Mouse (Mus musculus): ENCODE data around the gene Pthlh. TPM values are rescaled to one million over a fixed set of nuclear protein-coding genes. Genes with fewer than 3 reads are reported as not detected.
A peak's percentile ranks its signal among the peaks of the same experiment; 100 is the strongest.

Gene Pthlh
- polyA plus RNA-seq, 1 experiment from 2014 or later = 0.65 TPM

- Histone ChIP-seq H3K9me3 (ENCODE audit: control insufficient read depth) (no peaks in the 10 kb centered on the region), H3K36me3 (ENCODE audit: control insufficient read depth, insufficient read depth) (no peaks in the 10 kb centered on the region), H3K9ac (ENCODE audit: low read depth, low read length) (no peak overlapping the region), H3K27me3 (replicated peaks; ENCODE audit: control insufficient read depth, insufficient read depth, low read length) (no peaks in the 10 kb centered on the region), H3K4me3 (ENCODE audit: low read depth, low read length) (no peak overlapping the region), H3K4me2 (replicated peaks; ENCODE audit: low read depth) (no peak overlapping the region), H3K4me1 (replicated peaks; ENCODE audit: control insufficient read depth, insufficient read depth, low read length) (no peaks in the 10 kb centered on the region), H3K27ac (ENCODE audit: low read depth, low read length) (no peak overlapping the region)
- WGBS = 44% methylated on average over 5 of the region's 5 CpGs
- TF ChIP-seq CTCF (IDR thresholded peaks at IDR 0.05; ENCODE audit: low read depth) = no peak
- ATAC-seq = no peak
Measured at GRCm38 (mm10) chr6:147279309-147279708, 15.3 kb upstream of the Pthlh start.

- H3K9ac ChIP-seq (ENCODE audit: low read depth, low read length) = no peak overlapping the region
Measured at GRCm38 (mm10) chr6:147268143-147268790, 4.3 kb upstream of the Pthlh start.

GRCm38 (mm10) chr6:147266466-147266865 lies 2.5 kb upstream of the Pthlh start:
- no peak overlapping the region for H3K4me2 ChIP-seq (replicated peaks; ENCODE audit: low read depth)
- no peak overlapping the region for H3K27ac ChIP-seq (ENCODE audit: low read depth, low read length)
- no peak overlapping the region for H3K4me3 ChIP-seq (ENCODE audit: low read depth, low read length)
- no peak for ATAC-seq
- no peak overlapping the region for H3K9ac ChIP-seq (ENCODE audit: low read depth, low read length)
- no peaks in the 10 kb centered on the region; the same call in 1 of the 2 replicates for H3K4me1 ChIP-seq (replicated peaks; ENCODE audit: control insufficient read depth, insufficient read depth, low read length)
- H3K36me3 ChIP-seq (ENCODE audit: control insufficient read depth, insufficient read depth) = no peaks in the 10 kb centered on the region
- no peak for TF ChIP-seq CTCF (IDR thresholded peaks at IDR 0.05; ENCODE audit: low read depth)
- 80% methylated on average over 6 of the region's 6 CpGs for WGBS
- H3K27me3 ChIP-seq (replicated peaks; ENCODE audit: control insufficient read depth, insufficient read depth, low read length) = peaks cover 47% of the 10 kb centered on the region
- no peaks in the 10 kb centered on the region for H3K9me3 ChIP-seq (ENCODE audit: control insufficient read depth)

More at GRCm38 (mm10) chr6:147268143-147268790, 4.3 kb upstream of the Pthlh start:
- no peaks in the 10 kb centered on the region; the same call in 1 of the 2 replicates for H3K4me1 ChIP-seq (replicated peaks; ENCODE audit: control insufficient read depth, insufficient read depth, low read length)
- WGBS = 4% methylated on average over 19 of the region's 19 CpGs
- no peak overlapping the region for H3K4me3 ChIP-seq (ENCODE audit: low read depth, low read length)
- H3K27ac ChIP-seq (ENCODE audit: low read depth, low read length) = no peak overlapping the region
- peaks cover 34% of the 10 kb centered on the region for H3K27me3 ChIP-seq (replicated peaks; ENCODE audit: control insufficient read depth, insufficient read depth, low read length)
- H3K9me3 ChIP-seq (ENCODE audit: control insufficient read depth) = no peaks in the 10 kb centered on the region
- no peak overlapping the region for H3K4me2 ChIP-seq (replicated peaks; ENCODE audit: low read depth)
- peak; percentile 17; the same call in 1 of the 2 replicates for TF ChIP-seq CTCF (IDR thresholded peaks at IDR 0.05; ENCODE audit: low read depth)
- no peak for ATAC-seq
- no peaks in the 10 kb centered on the region for H3K36me3 ChIP-seq (ENCODE audit: control insufficient read depth, insufficient read depth)

- H3K9ac ChIP-seq (ENCODE audit: low read depth, low read length) = no peak overlapping the region
- ATAC-seq = no peak
- no peak overlapping the region for H3K27ac ChIP-seq (ENCODE audit: low read depth, low read length)
- H3K27me3 ChIP-seq (replicated peaks; ENCODE audit: control insufficient read depth, insufficient read depth, low read length) = peaks cover 56% of the 10 kb centered on the region
- no peaks in the 10 kb centered on the region for H3K36me3 ChIP-seq (ENCODE audit: control insufficient read depth, insufficient read depth)
- TF ChIP-seq CTCF (IDR thresholded peaks at IDR 0.05; ENCODE audit: low read depth) = no peak
- H3K9me3 ChIP-seq (ENCODE audit: control insufficient read depth) = no peaks in the 10 kb centered on the region
- H3K4me2 ChIP-seq (replicated peaks; ENCODE audit: low read depth) = peak overlapping the region; percentile 76
- 2% methylated on average over 21 of the region's 21 CpGs for WGBS
- peak overlapping the region; percentile 46 for H3K4me3 ChIP-seq (ENCODE audit: low read depth, low read length)
- H3K4me1 ChIP-seq (replicated peaks; ENCODE audit: control insufficient read depth, insufficient read depth, low read length) = no peaks in the 10 kb centered on the region; the same call in 1 of the 2 replicates
Measured at GRCm38 (mm10) chr6:147263178-147263577, 805 bp downstream of the Pthlh start.

GRCm38 (mm10) chr6:147261616-147262015 lies 2.4 kb downstream of the Pthlh start:
- H3K4me2 ChIP-seq (replicated peaks; ENCODE audit: low read depth) = no peak overlapping the region
- H3K4me1 ChIP-seq (replicated peaks; ENCODE audit: control insufficient read depth, insufficient read depth, low read length) = no peaks in the 10 kb centered on the region; the same call in 1 of the 2 replicates
- H3K27me3 ChIP-seq (replicated peaks; ENCODE audit: control insufficient read depth, insufficient read depth, low read length) = peaks cover 47% of the 10 kb centered on the region
- 50% methylated on average over 3 of the region's 3 CpGs for WGBS
- ATAC-seq = no peak
- H3K9ac ChIP-seq (ENCODE audit: low read depth, low read length) = no peak overlapping the region
- H3K36me3 ChIP-seq (ENCODE audit: control insufficient read depth, insufficient read depth) = no peaks in the 10 kb centered on the region
- no peak for TF ChIP-seq CTCF (IDR thresholded peaks at IDR 0.05; ENCODE audit: low read depth)
- no peak overlapping the region for H3K27ac ChIP-seq (ENCODE audit: low read depth, low read length)
- H3K4me3 ChIP-seq (ENCODE audit: low read depth, low read length) = no peak overlapping the region
- H3K9me3 ChIP-seq (ENCODE audit: control insufficient read depth) = no peaks in the 10 kb centered on the region

GRCm38 (mm10) chr6:147260766-147261165 lies 3.2 kb downstream of the Pthlh start:
- no peak overlapping the region for H3K4me2 ChIP-seq (replicated peaks; ENCODE audit: low read depth)
- H3K36me3 ChIP-seq (ENCODE audit: control insufficient read depth, insufficient read depth) = no peaks in the 10 kb centered on the region
- no peak for TF ChIP-seq CTCF (IDR thresholded peaks at IDR 0.05; ENCODE audit: low read depth)
- H3K27me3 ChIP-seq (replicated peaks; ENCODE audit: control insufficient read depth, insufficient read depth, low read length) = peaks cover 41% of the 10 kb centered on the region
- no peak overlapping the region for H3K27ac ChIP-seq (ENCODE audit: low read depth, low read length)
- H3K9me3 ChIP-seq (ENCODE audit: control insufficient read depth) = no peaks in the 10 kb centered on the region
- no peak overlapping the region for H3K4me3 ChIP-seq (ENCODE audit: low read depth, low read length)
- no peak for ATAC-seq
- WGBS = 83% methylated on average over 3 of the region's 3 CpGs
- no peak overlapping the region for H3K9ac ChIP-seq (ENCODE audit: low read depth, low read length)
- H3K4me1 ChIP-seq (replicated peaks; ENCODE audit: control insufficient read depth, insufficient read depth, low read length) = no peaks in the 10 kb centered on the region; the same call in 1 of the 2 replicates
